Mouse (Mus musculus) forebrain, embryonic 15.5 days (tissue): ENCODE measurements around the gene Gpr179. TPM values are rescaled to one million over a fixed set of nuclear protein-coding genes. Genes with fewer than 3 reads are reported as not detected.
"Not testable (repeated sequence)": the region's sequence is repeated elsewhere in the genome, so short reads cannot be mapped to it uniquely, and the experiment has no call there.

Source experiments
- ATAC-seq: fragments of 200-750 bp; cut with Nextera tagmentation; replicated peaks from 2 replicates; pipeline ENCODE4 v1.8.0; 2017; ENCODE audit warnings: mild to moderate bottlenecking, moderate TSS enrichment, moderate library complexity
- H3K27ac ChIP-seq: fragments of 300-500 bp; sonication (generic); replicated peaks from 2 replicates; pipeline ENCODE4 v1.5.1; 2015; ENCODE audit warnings: mild to moderate bottlenecking, inconsistent platforms
- H3K27me3 ChIP-seq: fragments of 300-500 bp; sonication (generic); 2 replicates; pipeline ENCODE4 v1.6.1; 2015; ENCODE audit warnings: inconsistent platforms
- H3K36me3 ChIP-seq: fragments of 300-500 bp; sonication (generic); 2 replicates; pipeline ENCODE4 v1.6.1; 2015; ENCODE audit warnings: mild to moderate bottlenecking, inconsistent platforms
- H3K4me1 ChIP-seq: fragments of 300-500 bp; sonication (generic); 2 replicates; pipeline ENCODE4 v1.6.1; 2015; ENCODE audit warnings: inconsistent platforms
- H3K4me2 ChIP-seq: fragments of 300-500 bp; sonication (generic); replicated peaks from 2 replicates; pipeline ENCODE4 v1.6.1; 2015; ENCODE audit warnings: mild to moderate bottlenecking, inconsistent platforms
- H3K4me3 ChIP-seq: fragments of 300-500 bp; sonication (generic); 2 replicates; pipeline ENCODE4 v1.5.1; 2015; ENCODE audit warnings: mild to moderate bottlenecking, inconsistent platforms
- H3K9ac ChIP-seq: fragments of 300-500 bp; sonication (generic); replicated peaks from 2 replicates; pipeline ENCODE4 v1.6.1; 2015; ENCODE audit warnings: mild to moderate bottlenecking, inconsistent platforms
- H3K9me3 ChIP-seq: fragments of 300-500 bp; sonication (generic); 2 replicates; pipeline ENCODE4 v1.6.1; 2016; ENCODE audit warnings: inconsistent platforms
- WGBS: fragments of 180-500 bp; shearing (Covaris S2); methylation state at CpG from one replicate; pipeline ENCODE4 v1.1.7; 2015; ENCODE audit warnings: mixed read lengths; 5-methylcytosine and 5-hydroxymethylcytosine counted together
- polyA plus RNA-seq: library from polyadenylated mRNA; unstranded; fragments of >200 nt; fragmentation: Nextera tagmentation; extraction: Ambion mirVana; gene quantifications from 2 replicates; pipeline ENCODE4 v1.2.1, GENCODE M21; 2015

Gpr179 gene
- polyA plus RNA-seq, 1 experiment from 2014 or later = 0.33 TPM

GRCm38 (mm10) chr11:97334400-97334799, 17.5 kb downstream of the Gpr179 start:
- ATAC-seq = no peak
- peaks cover 10% of the 10 kb centered on the region for H3K4me1 ChIP-seq
- H3K36me3 ChIP-seq = peaks cover 8% of the 10 kb centered on the region; the same call in 1 of the 2 replicates
- 71% methylated on average over 9 of the region's 9 CpGs for WGBS
- no peaks in the 10 kb centered on the region for H3K9me3 ChIP-seq
- H3K27ac ChIP-seq = no peak overlapping the region
- no peak overlapping the region for H3K4me3 ChIP-seq
- no peak overlapping the region for H3K4me2 ChIP-seq
- H3K27me3 ChIP-seq = no peaks in the 10 kb centered on the region
- H3K9ac ChIP-seq = no peak overlapping the region

DNA sequence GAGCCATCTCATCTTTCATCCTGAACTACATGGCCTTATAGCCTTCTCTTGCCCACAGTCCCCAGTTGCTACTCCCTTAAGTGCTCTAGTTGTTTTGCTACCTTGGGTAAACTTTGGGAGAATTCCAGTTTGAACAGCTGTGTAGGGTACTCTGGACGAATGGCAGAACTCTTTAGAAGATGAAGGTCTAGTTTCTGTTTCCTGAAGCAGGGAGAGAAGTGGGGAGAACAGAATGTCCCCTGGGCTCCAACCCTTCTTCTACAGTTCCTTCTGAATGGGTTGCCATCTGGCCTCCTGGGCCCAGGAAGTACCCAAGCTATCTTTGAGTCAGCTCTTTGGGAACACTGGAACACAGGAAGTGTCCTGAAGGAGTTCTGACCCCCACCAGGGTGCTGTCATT, 18.0 kb downstream of the Gpr179 start:
- H3K9ac ChIP-seq = no peak overlapping the region
- H3K4me3 ChIP-seq = no peak overlapping the region
- H3K36me3 ChIP-seq = peaks cover 13% of the 10 kb centered on the region
- H3K4me2 ChIP-seq = no peak overlapping the region
- ATAC-seq = no peak
- H3K9me3 ChIP-seq = no peaks in the 10 kb centered on the region
- H3K4me1 ChIP-seq = peaks cover 7% of the 10 kb centered on the region
- H3K27ac ChIP-seq = no peak overlapping the region
- H3K27me3 ChIP-seq = no peaks in the 10 kb centered on the region
- 73% methylated on average over 1 of the region's 1 CpGs for WGBS

DNA sequence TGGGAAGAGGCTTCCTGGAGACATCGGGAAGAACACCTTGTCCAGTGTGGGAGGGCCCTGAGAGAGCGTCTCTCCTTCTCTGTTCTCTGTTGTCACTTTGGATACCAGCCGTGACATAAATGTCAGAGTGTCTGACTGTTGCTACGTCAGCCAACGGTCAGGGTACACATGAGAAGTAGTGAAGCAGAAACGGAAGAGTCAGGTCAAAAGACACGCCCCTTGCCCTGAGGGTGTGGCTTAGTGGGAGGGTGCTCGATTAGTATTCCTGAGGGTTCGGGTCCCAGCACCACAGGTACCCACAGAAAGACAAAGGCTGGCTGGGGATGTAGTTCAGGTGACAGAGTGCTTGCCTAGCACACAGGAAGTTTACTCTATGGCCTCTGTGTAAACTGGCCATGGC, 18.8 kb downstream of the Gpr179 start:
- H3K4me1 ChIP-seq = no peaks in the 10 kb centered on the region
- no peak overlapping the region for H3K4me3 ChIP-seq
- H3K4me2 ChIP-seq = no peak overlapping the region
- 61% methylated on average over 9 of the region's 9 CpGs for WGBS
- H3K9me3 ChIP-seq = no peaks in the 10 kb centered on the region
- H3K27ac ChIP-seq = no peak overlapping the region
- H3K27me3 ChIP-seq = no peaks in the 10 kb centered on the region
- H3K9ac ChIP-seq = no peak overlapping the region
- peaks cover 15% of the 10 kb centered on the region for H3K36me3 ChIP-seq
- no peak for ATAC-seq

DNA sequence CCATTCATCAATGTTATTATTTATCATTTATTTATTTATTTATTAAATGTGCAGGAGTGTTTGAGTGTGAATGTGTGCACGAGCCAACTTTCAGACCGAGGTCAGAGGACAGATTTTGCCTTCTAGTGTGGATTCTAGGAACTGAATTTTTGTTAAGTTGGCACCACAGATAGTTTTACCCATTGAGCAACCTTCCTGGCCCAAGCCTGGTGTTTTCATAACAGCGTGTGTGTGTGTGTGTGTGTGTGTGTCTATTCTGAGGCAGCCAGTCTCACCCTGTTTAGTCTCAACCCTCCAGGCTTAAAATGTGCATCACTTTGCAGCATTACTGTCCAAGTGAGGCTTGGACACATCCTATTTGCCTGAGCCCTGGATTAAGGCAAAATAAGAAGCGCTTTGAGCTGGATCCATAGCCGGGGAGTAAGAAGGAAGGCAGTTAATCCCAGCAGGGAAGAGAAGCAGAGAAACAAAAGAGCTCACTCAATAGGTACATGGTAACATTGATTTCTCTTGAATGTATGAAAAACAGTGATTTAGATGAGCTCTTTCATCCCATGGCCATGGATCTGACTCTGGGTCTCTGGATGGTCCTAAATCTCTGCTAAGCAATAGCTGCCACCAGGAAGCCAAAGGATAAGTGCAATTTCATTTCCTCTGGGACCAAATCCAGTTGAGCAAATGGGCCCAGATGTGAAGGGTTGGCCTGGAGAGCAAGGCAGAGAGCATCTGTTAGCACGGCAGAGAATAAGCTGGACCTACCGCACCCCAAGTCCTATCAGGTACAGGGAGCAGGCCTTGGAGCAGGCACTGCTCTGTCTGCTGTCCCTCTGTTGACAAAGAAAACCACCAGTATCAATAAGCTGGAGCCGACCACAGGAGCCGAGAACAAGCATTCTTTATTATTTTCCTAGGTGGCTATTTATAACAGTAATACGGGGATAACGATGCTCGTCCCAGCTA, 20.4 kb downstream of the Gpr179 start:
- Histone ChIP-seq H3K27ac (no peak overlapping the region), H3K4me2 (no peak overlapping the region), H3K27me3 (no peaks in the 10 kb centered on the region), H3K4me1 (no peaks in the 10 kb centered on the region), H3K9ac (no peak overlapping the region), H3K36me3 (peaks cover 20% of the 10 kb centered on the region), H3K9me3 (no peaks in the 10 kb centered on the region), H3K4me3 (no peak overlapping the region)
- 56% methylated on average over 12 of the region's 12 CpGs for WGBS
- no peak for ATAC-seq

- Histone ChIP-seq H3K9me3 (no peaks in the 10 kb centered on the region), H3K4me1 (no peaks in the 10 kb centered on the region), H3K27ac (no peak overlapping the region), H3K27me3 (no peaks in the 10 kb centered on the region), H3K9ac (no peak overlapping the region), H3K4me3 (no peak overlapping the region), H3K4me2 (no peak overlapping the region), H3K36me3 (peaks cover 31% of the 10 kb centered on the region)
- ATAC-seq = no peak
- WGBS = 100% methylated on average over 1 of the region's 1 CpGs
Observed at GRCm38 (mm10) chr11:97330315-97330714, 21.6 kb downstream of the Gpr179 start.

- H3K27ac ChIP-seq = no peak overlapping the region
- no peaks in the 10 kb centered on the region for H3K4me1 ChIP-seq
- ATAC-seq = no peak
- WGBS = 23% methylated on average over 9 of the region's 9 CpGs
- H3K4me2 ChIP-seq = no peak overlapping the region
- no peak overlapping the region for H3K9ac ChIP-seq
- H3K27me3 ChIP-seq = no peaks in the 10 kb centered on the region
- peaks cover 48% of the 10 kb centered on the region for H3K36me3 ChIP-seq
- H3K4me3 ChIP-seq = no peak overlapping the region
- no peaks in the 10 kb centered on the region for H3K9me3 ChIP-seq
Observed at GRCm38 (mm10) chr11:97328148-97328547, 23.7 kb downstream of the Gpr179 start.

DNA sequence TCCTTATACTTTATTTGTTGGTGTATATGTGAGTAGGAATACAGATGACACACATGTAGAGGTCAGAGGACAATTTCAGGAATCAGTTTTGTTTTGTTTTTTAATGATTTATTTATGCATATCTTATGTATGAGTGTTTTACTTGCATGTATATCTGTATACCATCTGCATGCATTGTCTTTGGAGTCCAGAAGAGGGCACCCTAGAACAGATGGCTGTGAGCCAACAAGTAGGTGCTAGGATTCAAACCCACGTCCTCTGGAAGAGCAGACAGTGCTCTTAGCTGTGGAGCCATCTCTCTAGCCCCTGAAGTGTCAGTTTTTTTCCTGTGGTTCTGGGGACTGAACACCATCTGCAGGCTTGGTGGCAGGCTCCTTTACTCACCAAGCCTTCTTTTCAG, 26.7 kb downstream of the Gpr179 start:
- Histone ChIP-seq H3K9me3 (no peaks in the 10 kb centered on the region), H3K4me2 (no peak overlapping the region), H3K4me1 (no peaks in the 10 kb centered on the region), H3K27me3 (no peaks in the 10 kb centered on the region), H3K4me3 (no peak overlapping the region), H3K9ac (no peak overlapping the region), H3K36me3 (peaks cover 56% of the 10 kb centered on the region), H3K27ac (no peak overlapping the region)
- 52% methylated on average over 1 of the region's 1 CpGs for WGBS
- ATAC-seq = no peak

- H3K4me3 ChIP-seq, H3K27ac ChIP-seq, H3K27me3 ChIP-seq, ATAC-seq, H3K4me2 ChIP-seq, H3K4me1 ChIP-seq, H3K9me3 ChIP-seq, H3K9ac ChIP-seq: not testable (repeated sequence)
- WGBS = 83% methylated on average over 8 of the region's 8 CpGs
- H3K36me3 ChIP-seq = peaks cover 41% of the 10 kb centered on the region
Observed at GRCm38 (mm10) chr11:97321894-97322600, 29.8 kb downstream of the Gpr179 start.

- H3K27me3 ChIP-seq = no peaks in the 10 kb centered on the region
- H3K36me3 ChIP-seq = peaks cover 33% of the 10 kb centered on the region
- 89% methylated on average over 8 of the region's 8 CpGs for WGBS
- no peak for ATAC-seq
- H3K4me3 ChIP-seq = no peak overlapping the region
- H3K9me3 ChIP-seq = no peaks in the 10 kb centered on the region
- no peak overlapping the region for H3K4me2 ChIP-seq
- no peak overlapping the region for H3K27ac ChIP-seq
- no peak overlapping the region for H3K9ac ChIP-seq
- H3K4me1 ChIP-seq = peaks cover 6% of the 10 kb centered on the region
Observed at GRCm38 (mm10) chr11:97321197-97321596, 30.7 kb downstream of the Gpr179 start.

- no peaks in the 10 kb centered on the region for H3K36me3 ChIP-seq
- 1% methylated on average over 50 of the region's 50 CpGs for WGBS
- peak; percentile 94 for ATAC-seq
- peaks cover 21% of the 10 kb centered on the region for H3K4me1 ChIP-seq
- peak within 1 kb of the TSS; percentile 78 for H3K27ac ChIP-seq
- peak within 1 kb of the TSS; percentile 51 for H3K4me3 ChIP-seq
- peak within 1 kb of the TSS; percentile 53 for H3K4me2 ChIP-seq
- peak within 1 kb of the TSS; percentile 55 for H3K9ac ChIP-seq
- H3K9me3 ChIP-seq = no peaks in the 10 kb centered on the region
- H3K27me3 ChIP-seq = no peaks in the 10 kb centered on the region; the same call in 1 of the 2 replicates
Observed at GRCm38 (mm10) chr11:97315504-97316503, 36.1 kb downstream of the Gpr179 start, which contains the start of gene Mrpl45. Gene Mrpl45, plus strand, starts transcription at chr11:97315716.

GRCm38 (mm10) chr11:97314751-97315503, 37.0 kb downstream of the Gpr179 start:
- no peaks in the 10 kb centered on the region for H3K9me3 ChIP-seq
- H3K27ac ChIP-seq = peak overlapping the region; percentile 78
- no peaks in the 10 kb centered on the region for H3K36me3 ChIP-seq
- H3K27me3 ChIP-seq = no peaks in the 10 kb centered on the region; the same call in 1 of the 2 replicates
- 48% methylated on average over 8 of the region's 8 CpGs for WGBS
- H3K4me3 ChIP-seq = peak overlapping the region; percentile 51
- H3K4me1 ChIP-seq = peaks cover 29% of the 10 kb centered on the region
- peak overlapping the region; percentile 42 for H3K4me2 ChIP-seq
- peak; percentile 14; the same call in 1 of the 2 replicates for ATAC-seq
- H3K9ac ChIP-seq = peak overlapping the region; percentile 40
